Mouse (Mus musculus) erythroblast, embryonic 14.5 days (primary cell): ENCODE measurements around the gene Serpina3a.

ENCODE experiments used
- GATA1 ChIP-seq: IDR thresholded peaks from 2 replicates; pipeline ENCODE4 v1.6.1; 2012; ENCODE audit warnings: low read length, inconsistent platforms, mixed read lengths
- TAL1 ChIP-seq: IDR thresholded peaks from 3 replicates; pipeline ENCODE4 v1.6.1; 2012; ENCODE audit warnings: low read length, inconsistent platforms, mixed read lengths

- TF ChIP-seq GATA1 (no peak), TAL1 (no peak)
Observed at GRCm38 (mm10) chr12:104140543-104141103, 28.1 kb downstream of the Serpina3a start.
